Mouse (Mus musculus) limb, embryonic 11.5 days (tissue): ENCODE results near the gene Fmnl3. TPM values are rescaled to one million over a fixed set of nuclear protein-coding genes. Genes with fewer than 3 reads are reported as not detected.

ENCODE experiments used
- ATAC-seq: fragments of 200-750 bp; cut with Nextera tagmentation; 2 replicates; pipeline ENCODE4 v1.8.0; 2017; ENCODE audit warnings: low read depth; ENCODE audit not compliant: insufficient number of reproducible peaks, low FRiP score, low TSS enrichment
- DNase-seq: peaks from one replicate; pipeline ENCODE4 v3.0.0-alpha.2; 2015; ENCODE audit warnings: low spot score
- H3K27ac ChIP-seq: fragments of 300-500 bp; sonication (generic); replicated peaks from 2 replicates; pipeline ENCODE4 v1.5.1; 2014; ENCODE audit warnings: low read depth, mild to moderate bottlenecking, low read length
- H3K27me3 ChIP-seq: fragments of 300-500 bp; sonication (generic); 2 replicates; pipeline ENCODE4 v1.6.1; 2014; ENCODE audit warnings: mild to moderate bottlenecking, low read length, mixed read lengths; ENCODE audit not compliant: control insufficient read depth, insufficient read depth
- H3K36me3 ChIP-seq: fragments of 300-500 bp; sonication (generic); 2 replicates; pipeline ENCODE4 v1.6.1; 2014; ENCODE audit warnings: mild to moderate bottlenecking, low read length, moderate library complexity, mixed read lengths; ENCODE audit not compliant: control insufficient read depth, insufficient read depth
- H3K4me1 ChIP-seq: fragments of 300-500 bp; sonication (generic); 2 replicates; pipeline ENCODE4 v1.6.1; 2014; ENCODE audit warnings: low read length, mixed read lengths; ENCODE audit not compliant: control insufficient read depth, insufficient read depth
- H3K4me2 ChIP-seq: fragments of 300-500 bp; sonication (generic); 2 replicates; pipeline ENCODE4 v1.6.1; 2014; ENCODE audit warnings: low read depth, mild to moderate bottlenecking, moderate library complexity; ENCODE audit not compliant: severe bottlenecking
- H3K4me3 ChIP-seq: fragments of 300-500 bp; sonication (generic); 2 replicates; pipeline ENCODE4 v1.5.1; 2014; ENCODE audit warnings: low read depth, low read length
- H3K9ac ChIP-seq: fragments of 300-500 bp; sonication (generic); 2 replicates; pipeline ENCODE4 v1.6.1; 2014; ENCODE audit warnings: mild to moderate bottlenecking, low read length
- H3K9me3 ChIP-seq: fragments of 300-500 bp; sonication (generic); 2 replicates; pipeline ENCODE4 v1.6.1; 2016; ENCODE audit warnings: low read length; ENCODE audit not compliant: control insufficient read depth
- WGBS: fragments of 180-500 bp; shearing (Covaris S2); extraction: QIAGEN DNeasy Blood & Tissue Kit; methylation state at CpG from one replicate; pipeline ENCODE4 v1.1.7; 2014; 5-methylcytosine and 5-hydroxymethylcytosine counted together
- polyA plus RNA-seq: library from polyadenylated mRNA; unstranded; fragments of >200 nt; fragmentation: Nextera tagmentation; extraction: Ambion mirVana; gene quantifications from 2 replicates; pipeline ENCODE4 v1.2.1, GENCODE M21; 2014

Gene Fmnl3
- polyA plus RNA-seq, 1 experiment from 2014 or later = 26.8 TPM

DNA sequence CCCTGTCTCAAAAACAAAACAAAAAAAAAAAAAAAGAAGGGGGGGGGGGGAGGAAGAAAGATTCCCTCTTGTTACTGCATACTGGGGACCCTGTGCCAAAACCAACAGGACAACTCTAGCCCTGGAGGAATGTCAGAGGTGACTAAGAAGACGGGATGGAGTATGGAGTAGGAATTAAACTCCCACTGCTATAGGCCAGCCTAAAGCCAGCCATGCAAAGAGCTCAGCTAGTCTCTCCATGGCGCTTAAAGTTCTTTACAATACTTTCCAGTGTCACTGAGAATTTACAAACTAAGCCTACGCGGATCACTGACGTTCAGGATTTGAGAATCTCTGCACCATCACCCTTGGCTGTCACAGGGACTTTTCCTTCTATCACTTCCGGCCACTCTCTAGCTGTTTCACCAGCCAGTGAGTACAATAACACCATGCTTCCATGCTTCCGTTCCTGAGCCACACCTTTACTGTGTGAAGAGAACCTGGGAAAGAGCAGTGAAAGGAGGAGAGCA, 6.2 kb downstream of the Fmnl3 start:
- 84% methylated on average over 7 of the region's 7 CpGs for WGBS
- no peak for DNase-seq
- H3K4me1 ChIP-seq = peaks cover 12% of the 10 kb centered on the region
- no peaks in the 10 kb centered on the region for H3K36me3 ChIP-seq
- H3K27ac ChIP-seq = no peak overlapping the region
- H3K27me3 ChIP-seq = no peaks in the 10 kb centered on the region
- H3K4me3 ChIP-seq = no peak overlapping the region
- no peak overlapping the region for H3K9ac ChIP-seq
- no peak for ATAC-seq
- no peak overlapping the region for H3K4me2 ChIP-seq
- no peaks in the 10 kb centered on the region for H3K9me3 ChIP-seq

DNA sequence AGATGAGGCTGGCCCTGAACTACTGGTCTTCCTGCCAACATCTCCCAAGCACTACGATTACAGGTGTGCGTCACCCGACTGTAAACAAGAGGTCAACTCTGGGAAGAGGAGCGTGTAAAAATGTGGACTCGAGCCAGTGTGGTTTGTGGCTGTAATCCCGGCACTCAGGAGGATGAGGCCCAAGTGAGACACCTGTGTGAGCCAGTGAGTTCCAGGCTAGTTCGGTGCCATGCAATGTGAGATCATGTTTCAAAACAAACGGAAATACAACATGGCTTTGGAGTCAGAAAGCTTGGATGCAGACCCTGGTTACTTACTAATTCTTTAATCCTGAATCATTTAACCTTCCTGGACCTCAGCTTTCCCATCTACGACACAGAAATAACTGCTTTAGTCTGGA, 11.3 kb downstream of the Fmnl3 start:
- DNase-seq (no peak), ATAC-seq (no peak)
- Histone ChIP-seq H3K36me3 (no peaks in the 10 kb centered on the region), H3K9ac (no peak overlapping the region), H3K9me3 (no peaks in the 10 kb centered on the region), H3K4me2 (no peak overlapping the region), H3K4me1 (no peaks in the 10 kb centered on the region), H3K4me3 (no peak overlapping the region), H3K27me3 (no peaks in the 10 kb centered on the region), H3K27ac (no peak overlapping the region)
- 77% methylated on average over 9 of the region's 9 CpGs for WGBS

DNA sequence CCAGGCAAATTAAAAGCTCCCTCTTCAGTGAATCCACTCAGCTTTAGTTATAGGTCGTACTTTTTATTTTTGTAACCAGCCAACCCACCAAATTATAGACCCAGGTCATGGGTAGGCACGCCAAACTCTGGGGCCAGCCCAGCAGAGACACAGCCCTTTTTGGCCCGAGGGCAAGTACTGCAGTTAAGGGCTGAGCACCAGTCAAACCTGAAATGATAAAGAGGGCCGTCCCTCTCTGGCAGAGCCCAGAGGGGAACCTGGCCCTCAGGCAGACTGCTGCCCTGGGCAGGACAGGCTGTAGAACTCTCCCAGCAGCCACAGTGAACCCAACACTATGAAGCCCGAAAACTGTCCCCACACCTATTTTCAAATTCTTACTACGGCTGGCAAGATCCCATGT, 13.8 kb downstream of the Fmnl3 start:
- Histone ChIP-seq H3K36me3 (no peaks in the 10 kb centered on the region), H3K4me1 (no peaks in the 10 kb centered on the region; the same call in 1 of the 2 replicates), H3K4me3 (no peak overlapping the region), H3K27ac (no peak overlapping the region), H3K9ac (no peak overlapping the region), H3K27me3 (no peaks in the 10 kb centered on the region), H3K4me2 (no peak overlapping the region), H3K9me3 (no peaks in the 10 kb centered on the region)
- DNase-seq = no peak
- 75% methylated on average over 6 of the region's 6 CpGs for WGBS
- no peak for ATAC-seq

DNA sequence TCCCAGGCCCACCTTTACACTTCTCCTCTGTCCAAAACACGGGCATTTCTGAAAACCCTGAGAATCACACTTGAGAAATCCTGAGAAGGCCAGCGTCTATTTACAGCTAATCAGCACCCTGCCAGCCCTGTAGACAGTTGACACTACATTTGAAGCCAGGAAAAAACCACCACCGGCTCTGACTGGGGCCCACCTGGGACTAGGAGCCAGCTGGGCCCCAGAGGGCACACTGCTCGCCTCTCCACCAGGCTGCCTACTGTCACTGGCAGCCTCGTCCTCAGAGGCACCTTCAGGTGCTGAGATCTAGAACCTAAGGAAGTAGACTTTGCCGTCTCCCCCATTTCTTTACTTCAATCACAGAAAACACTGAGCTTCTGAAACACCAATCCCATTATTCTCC, 14.6 kb downstream of the Fmnl3 start:
- no peak overlapping the region for H3K4me2 ChIP-seq
- H3K27me3 ChIP-seq = no peaks in the 10 kb centered on the region
- 73% methylated on average over 6 of the region's 6 CpGs for WGBS
- no peaks in the 10 kb centered on the region for H3K9me3 ChIP-seq
- H3K9ac ChIP-seq = no peak overlapping the region
- H3K27ac ChIP-seq = no peak overlapping the region
- H3K36me3 ChIP-seq = no peaks in the 10 kb centered on the region
- ATAC-seq (no peak), DNase-seq (no peak)
- no peaks in the 10 kb centered on the region; the same call in 1 of the 2 replicates for H3K4me1 ChIP-seq
- H3K4me3 ChIP-seq = no peak overlapping the region

DNA sequence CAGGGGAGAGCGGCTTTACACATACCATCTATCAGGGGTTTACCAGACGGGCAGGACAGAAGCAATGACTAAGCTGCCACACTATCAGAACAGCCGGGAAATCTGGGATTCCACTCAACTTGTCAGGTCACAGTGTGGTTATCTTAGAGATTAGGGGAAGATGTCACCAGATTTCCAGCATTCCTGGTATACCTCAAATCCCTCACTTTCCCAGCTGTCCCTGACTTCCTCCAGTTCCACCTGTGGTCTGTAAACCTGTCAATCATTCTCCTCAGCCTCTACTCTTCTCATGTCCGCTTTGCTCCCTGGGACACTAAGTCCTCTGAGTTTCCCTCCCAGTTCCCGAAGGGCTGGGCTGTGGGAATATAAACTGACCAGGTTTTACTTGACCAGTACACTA, 18.0 kb downstream of the Fmnl3 start:
- no peaks in the 10 kb centered on the region for H3K27me3 ChIP-seq
- H3K27ac ChIP-seq = no peak overlapping the region
- H3K36me3 ChIP-seq = no peaks in the 10 kb centered on the region
- H3K9me3 ChIP-seq = no peaks in the 10 kb centered on the region
- H3K4me2 ChIP-seq = no peak overlapping the region
- DNase-seq (no peak), ATAC-seq (no peak)
- 61% methylated on average over 5 of the region's 5 CpGs for WGBS
- no peak overlapping the region for H3K4me3 ChIP-seq
- H3K4me1 ChIP-seq = peaks cover 6% of the 10 kb centered on the region; the same call in 1 of the 2 replicates
- H3K9ac ChIP-seq = no peak overlapping the region

DNA sequence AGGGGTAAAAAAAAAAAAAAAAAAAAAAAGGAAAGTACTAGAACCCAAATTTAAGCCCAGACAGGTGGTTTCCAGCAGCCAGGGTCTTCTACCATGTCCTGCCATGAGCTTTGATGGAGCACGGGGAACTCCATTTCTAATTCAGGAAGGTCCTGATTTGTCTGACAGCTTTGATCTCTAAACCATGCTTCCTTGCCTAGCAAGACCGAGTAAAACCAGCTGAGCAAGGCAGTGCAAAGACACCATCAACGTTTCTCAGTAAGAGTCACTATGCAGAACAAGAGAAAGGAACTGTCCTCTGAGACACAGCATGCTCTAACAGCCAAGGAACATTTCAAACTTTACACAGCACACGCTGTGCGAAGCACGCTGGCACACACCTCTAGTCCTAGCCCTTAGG, 18.7 kb downstream of the Fmnl3 start:
- ATAC-seq (no peak), DNase-seq (no peak)
- Histone ChIP-seq H3K36me3 (no peaks in the 10 kb centered on the region), H3K9ac (no peak overlapping the region), H3K9me3 (no peaks in the 10 kb centered on the region), H3K27me3 (no peaks in the 10 kb centered on the region), H3K4me3 (no peak overlapping the region), H3K4me1 (peaks cover 6% of the 10 kb centered on the region; the same call in 1 of the 2 replicates), H3K4me2 (no peak overlapping the region), H3K27ac (no peak overlapping the region)
- 74% methylated on average over 6 of the region's 6 CpGs for WGBS

DNA sequence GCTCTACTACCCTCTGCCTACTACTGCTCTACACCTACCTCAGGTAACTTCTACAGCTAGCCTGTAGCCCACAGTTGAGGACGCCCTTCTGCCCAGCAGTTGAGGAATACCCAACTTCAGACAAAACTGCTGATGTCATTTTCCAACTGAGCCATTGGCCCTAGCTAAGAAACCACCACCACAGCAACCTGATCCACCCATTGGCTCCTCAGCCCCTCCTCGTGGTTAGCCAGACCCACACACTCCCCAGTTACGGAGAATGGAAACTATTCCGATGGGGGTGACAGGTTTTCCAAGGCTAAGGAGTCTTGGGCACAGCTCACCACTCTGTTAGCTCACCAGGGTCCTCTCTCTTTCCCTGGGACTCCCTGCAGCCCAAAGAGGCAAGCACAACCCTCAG, 25.3 kb downstream of the Fmnl3 start:
- DNase-seq (no peak), ATAC-seq (peak; percentile 35; the same call in 1 of the 2 replicates)
- Histone ChIP-seq H3K27ac (peak overlapping the region; percentile 9; the same call in 1 of the 2 replicates), H3K4me1 (peaks cover 45% of the 10 kb centered on the region), H3K27me3 (no peaks in the 10 kb centered on the region), H3K4me2 (no peak overlapping the region), H3K9ac (no peak overlapping the region), H3K4me3 (no peak overlapping the region), H3K9me3 (no peaks in the 10 kb centered on the region), H3K36me3 (no peaks in the 10 kb centered on the region; the same call in 1 of the 2 replicates)
- 59% methylated on average over 4 of the region's 4 CpGs for WGBS

DNA sequence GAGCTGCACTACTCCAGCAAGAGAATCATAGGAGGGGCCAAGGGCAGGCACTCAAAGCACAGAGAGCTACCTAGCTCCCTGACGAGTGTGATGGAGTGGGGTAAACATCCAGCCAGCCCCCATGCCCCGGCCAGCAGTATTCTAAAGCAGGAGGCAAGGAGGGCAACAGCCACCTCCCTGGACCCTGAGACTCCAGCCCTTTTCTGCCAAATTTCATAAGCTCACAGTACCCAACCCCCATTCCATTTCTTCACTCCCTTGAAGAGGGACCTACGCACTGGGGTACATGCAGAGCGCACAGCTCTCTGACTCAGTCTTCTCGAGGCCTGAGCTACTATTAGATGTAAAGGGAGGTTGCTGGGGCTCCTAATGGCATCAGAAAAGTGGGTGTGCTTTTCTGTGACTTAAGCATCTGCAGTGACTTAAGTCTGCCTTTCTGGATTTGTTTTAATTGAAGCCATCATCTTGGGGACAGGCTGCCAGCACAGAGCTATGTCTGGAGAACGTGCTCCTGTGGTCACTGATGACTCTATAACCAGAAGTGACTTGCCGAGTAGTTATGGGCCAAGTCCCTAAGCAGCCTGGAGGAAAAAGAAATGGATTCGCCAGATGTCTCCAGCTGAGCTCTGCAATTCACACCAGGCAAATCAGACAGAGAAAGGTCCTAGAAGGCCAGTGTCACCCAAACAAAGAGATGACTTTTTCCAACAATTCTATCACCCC, 26.0 kb downstream of the Fmnl3 start:
- Histone ChIP-seq H3K4me2 (0 out of 2 replicates have a peak overlapping the region, but pooled peaks have one; percentile 16), H3K9ac (peak overlapping the region; percentile 27; the same call in 1 of the 2 replicates), H3K4me1 (peaks cover 46% of the 10 kb centered on the region), H3K4me3 (no peak overlapping the region), H3K27me3 (no peaks in the 10 kb centered on the region), H3K36me3 (no peaks in the 10 kb centered on the region; the same call in 1 of the 2 replicates), H3K9me3 (no peaks in the 10 kb centered on the region), H3K27ac (peak overlapping the region; percentile 92)
- no peak for ATAC-seq
- WGBS = 40% methylated on average over 8 of the region's 8 CpGs
- no peak for DNase-seq
